Mouse (Mus musculus): ENCODE measurements around the gene Tstd3.
"Not testable (repeated sequence)": the region's sequence is repeated elsewhere in the genome, so short reads cannot be mapped to it uniquely, and the experiment has no call there.

Tstd3 gene

GRCm38 (mm10) chr4:21755123-21755789, 11.8 kb downstream of the Tstd3 start:
- DNase-seq (ENCODE audit: extremely low read depth, low read depth, low spot score) = no peak

- no peak for DNase-seq (ENCODE audit: extremely low read depth, low read depth, low spot score)
Measured at GRCm38 (mm10) chr4:21745723-21746122, 21.3 kb downstream of the Tstd3 start.

- DNase-seq (ENCODE audit: extremely low read depth, low read depth, low spot score) = not testable (repeated sequence)
Measured at GRCm38 (mm10) chr4:21744142-21744541, 22.9 kb downstream of the Tstd3 start.

GRCm38 (mm10) chr4:21739169-21739568, 27.8 kb downstream of the Tstd3 start:
- no peak for DNase-seq (ENCODE audit: extremely low read depth, low read depth, low spot score)

GRCm38 (mm10) chr4:21727615-21728165, 39.3 kb downstream of the Tstd3 start, which contains the start of gene Ccnc:
Ccnc (plus strand) TSS chr4:21727701.
- peak; percentile 3 for DNase-seq (ENCODE audit: extremely low read depth, low read depth, low spot score)

GRCm38 (mm10) chr4:21726912-21727614, 39.9 kb downstream of the Tstd3 start:
- DNase-seq (ENCODE audit: extremely low read depth, low read depth, low spot score) = peak; percentile 19

GRCm38 (mm10) chr4:21722752-21723334, 44.2 kb downstream of the Tstd3 start:
- DNase-seq (ENCODE audit: extremely low read depth, low read depth, low spot score) = no peak

GRCm38 (mm10) chr4:21712147-21712546, 54.9 kb downstream of the Tstd3 start:
- no peak for DNase-seq (ENCODE audit: extremely low read depth, low read depth, low spot score)

Measured in fat pad, adult 2 months (tissue).